Mouse (Mus musculus) ES-Bruce4 (cell line): ENCODE data around the gene Zfp759. TPM values are rescaled to one million over a fixed set of nuclear protein-coding genes. Genes with fewer than 3 reads are reported as not detected.
"Not testable (repeated sequence)": the region's sequence is repeated elsewhere in the genome, so short reads cannot be mapped to it uniquely, and the experiment has no call there.

Experiments used
- H3K27ac ChIP-seq: 2 replicates; pipeline ENCODE4 v1.5.1; 2012; ENCODE audit warnings: low read length, inconsistent platforms; ENCODE audit not compliant: insufficient read depth
- H3K27me3 ChIP-seq: 2 replicates; pipeline ENCODE4 v1.6.1; 2012; ENCODE audit warnings: mild to moderate bottlenecking, low read length, inconsistent platforms; ENCODE audit not compliant: control insufficient read depth, poor library complexity, insufficient read depth, severe bottlenecking
- H3K36me3 ChIP-seq: 2 replicates; pipeline ENCODE4 v1.6.1; 2012; ENCODE audit warnings: inconsistent platforms, mild to moderate bottlenecking, low read length, moderate library complexity; ENCODE audit not compliant: control insufficient read depth, poor library complexity, insufficient read depth, severe bottlenecking
- H3K4me1 ChIP-seq: one replicate; pipeline ENCODE4 v1.8.1; 2011; ENCODE audit warnings: low read length; ENCODE audit not compliant: control insufficient read depth, insufficient read depth
- H3K4me3 ChIP-seq: 2 replicates; pipeline ENCODE4 v1.5.1; 2011; ENCODE audit warnings: low read depth, mild to moderate bottlenecking, low read length
- H3K9ac ChIP-seq: 2 replicates; pipeline ENCODE4 v1.6.1; 2012; ENCODE audit warnings: low read depth, mild to moderate bottlenecking, inconsistent platforms; ENCODE audit not compliant: poor library complexity, severe bottlenecking
- H3K9me3 ChIP-seq: replicated peaks from 2 replicates; pipeline ENCODE4 v1.6.1; 2012; ENCODE audit warnings: mild to moderate bottlenecking, low read length, inconsistent platforms; ENCODE audit not compliant: control insufficient read depth, poor library complexity, insufficient read depth, severe bottlenecking
- CTCF ChIP-seq: IDR thresholded peaks from one replicate; pipeline ENCODE4 v1.8.1; 2011; ENCODE audit warnings: low read depth, low read length
- EP300 ChIP-seq: IDR thresholded peaks from 2 replicates; pipeline ENCODE4 v1.6.1; 2011; ENCODE audit warnings: low read depth, low read length; ENCODE audit not compliant: insufficient read depth
- POLR2A ChIP-seq: IDR thresholded peaks from one replicate; pipeline ENCODE4 v1.8.1; 2011; ENCODE audit warnings: low read length; ENCODE audit not compliant: insufficient read depth
- polyA plus RNA-seq: library from polyadenylated mRNA; stranded (reverse); fragments of >200 nt; gene quantifications from 2 replicates; pipeline ENCODE4 v1.2.4, GENCODE M21; 2011; ENCODE audit warnings: low read depth; ENCODE audit not compliant: missing spikeins, insufficient read depth, insufficient read length

Zfp759 gene
- polyA plus RNA-seq, result 3.7 and 4.4 TPM in 2 replicates

GRCm38 (mm10) chr13:67121360-67121759, at the start of gene Zfp759:
Gene Zfp759, plus strand, starts transcription at chr13:67121660.
- H3K4me1 ChIP-seq, H3K9me3 ChIP-seq, H3K4me3 ChIP-seq, H3K9ac ChIP-seq, H3K27me3 ChIP-seq, H3K36me3 ChIP-seq, H3K27ac ChIP-seq: not testable (repeated sequence)

GRCm38 (mm10) chr13:67072786-67073185, 48.7 kb upstream of the Zfp759 start:
- H3K9ac ChIP-seq, result no peak overlapping the region
- H3K4me1 ChIP-seq, result no peaks in the 10 kb centered on the region
- H3K9me3 ChIP-seq, result peaks cover 3% of the 10 kb centered on the region
- TF ChIP-seq CTCF, result no peak
- TF ChIP-seq POLR2A, result no peak
- TF ChIP-seq EP300, result no peak
- H3K27ac ChIP-seq, result no peak overlapping the region
- H3K4me3 ChIP-seq, result no peak overlapping the region
- H3K36me3 ChIP-seq, result peaks cover 10% of the 10 kb centered on the region
- no peaks in the 10 kb centered on the region for H3K27me3 ChIP-seq

DNA sequence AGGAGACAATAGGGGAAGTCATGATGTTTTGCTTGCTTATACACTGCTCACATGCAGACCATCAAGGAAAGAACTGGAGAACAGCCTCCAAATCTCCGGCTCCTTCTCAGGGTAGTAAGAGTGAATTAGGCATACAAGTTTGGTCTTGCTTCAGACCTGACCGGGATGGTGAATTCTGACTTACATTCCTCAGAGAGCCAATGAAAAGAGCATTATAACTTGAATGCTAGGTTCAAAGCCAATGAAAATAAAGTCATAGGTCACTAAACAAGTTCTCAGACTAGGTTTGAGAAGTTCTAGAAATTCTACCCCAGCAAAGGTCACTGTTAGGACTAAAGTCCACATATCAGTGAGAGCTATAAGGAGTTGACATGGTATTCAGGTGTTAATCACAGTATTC, 44.2 kb upstream of the Zfp759 start:
- Histone ChIP-seq H3K27ac (no peak overlapping the region), H3K9ac (no peak overlapping the region), H3K27me3 (no peaks in the 10 kb centered on the region), H3K36me3 (peaks cover 3% of the 10 kb centered on the region; the same call in 1 of the 2 replicates), H3K4me1 (no peaks in the 10 kb centered on the region), H3K9me3 (no peaks in the 10 kb centered on the region; the same call in 1 of the 2 replicates), H3K4me3 (no peak overlapping the region)
- TF ChIP-seq POLR2A (no peak), EP300 (no peak), CTCF (no peak)

DNA sequence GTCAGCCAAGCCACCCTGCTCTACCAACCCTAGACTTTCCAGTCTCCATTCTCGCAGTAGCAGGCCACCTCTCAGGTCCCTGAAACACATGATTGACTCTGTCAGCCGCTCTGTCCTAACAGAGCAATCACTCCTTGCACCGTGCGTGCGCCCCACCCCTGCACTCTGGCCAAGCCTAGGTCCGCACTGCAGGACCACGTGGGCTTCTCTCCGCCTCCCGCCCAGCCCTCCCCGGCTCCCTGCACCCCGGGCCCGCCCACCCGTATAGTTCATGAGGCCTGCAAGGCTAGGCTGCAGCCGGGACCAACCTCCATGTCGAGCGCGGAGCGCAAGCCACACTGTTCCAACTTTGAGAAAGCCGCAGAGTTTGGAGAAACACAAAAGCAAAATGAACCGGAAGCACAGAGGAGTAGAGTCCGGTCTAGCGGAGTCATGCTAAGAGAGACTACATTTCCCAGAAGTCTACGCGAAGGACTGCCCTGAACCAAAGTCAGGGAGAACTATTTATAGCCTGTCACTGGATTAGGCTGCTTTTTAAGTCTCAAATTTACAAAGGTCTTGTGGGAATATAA, 40.2 kb upstream of the Zfp759 start:
- H3K27me3 ChIP-seq, result no peaks in the 10 kb centered on the region
- H3K9ac ChIP-seq, result peak overlapping the region; percentile 6; the same call in 1 of the 2 replicates
- no peak for TF ChIP-seq POLR2A
- TF ChIP-seq EP300, result 0 out of 2 replicates have a peak, but pooled peaks have one; percentile 27
- H3K9me3 ChIP-seq, result no peaks in the 10 kb centered on the region; the same call in 1 of the 2 replicates
- peak overlapping the region; percentile 58; the same call in 1 of the 2 replicates for H3K27ac ChIP-seq
- H3K4me1 ChIP-seq, result no peaks in the 10 kb centered on the region
- H3K4me3 ChIP-seq, result peak overlapping the region; percentile 85
- no peaks in the 10 kb centered on the region; the same call in 1 of the 2 replicates for H3K36me3 ChIP-seq

GRCm38 (mm10) chr13:67081946-67082345, 39.5 kb upstream of the Zfp759 start:
- Histone ChIP-seq H3K27me3 (no peaks in the 10 kb centered on the region), H3K9ac (peak overlapping the region; percentile 64), H3K27ac (peak overlapping the region; percentile 58), H3K36me3 (no peaks in the 10 kb centered on the region; the same call in 1 of the 2 replicates), H3K4me1 (no peaks in the 10 kb centered on the region), H3K9me3 (no peaks in the 10 kb centered on the region; the same call in 1 of the 2 replicates), H3K4me3 (0 out of 2 replicates have a peak overlapping the region, but pooled peaks have one; percentile 15)
- TF ChIP-seq POLR2A, result no peak
- TF ChIP-seq EP300, result no peak
- no peak for TF ChIP-seq CTCF

- H3K4me1 ChIP-seq, result no peaks in the 10 kb centered on the region
- H3K9me3 ChIP-seq, result no peaks in the 10 kb centered on the region
- H3K27me3 ChIP-seq, result no peaks in the 10 kb centered on the region
- no peak overlapping the region for H3K27ac ChIP-seq
- H3K4me3 ChIP-seq, result no peak overlapping the region
- H3K9ac ChIP-seq, result no peak overlapping the region
- no peaks in the 10 kb centered on the region; the same call in 1 of the 2 replicates for H3K36me3 ChIP-seq
- TF ChIP-seq CTCF, result no peak
- no peak for TF ChIP-seq EP300
- TF ChIP-seq POLR2A, result no peak
Measured at GRCm38 (mm10) chr13:67090154-67090553, 31.3 kb upstream of the Zfp759 start.
